Mouse (Mus musculus): ENCODE data around the gene Acer3.
A peak's percentile ranks its signal among the peaks of the same experiment; 100 is the strongest.

Gene Acer3

GRCm38 (mm10) chr7:98185326-98185725 lies 135.7 kb downstream of the Acer3 start:
- no peak for DNase-seq (ENCODE audit: extremely low spot score, low spot score)

GRCm38 (mm10) chr7:98178560-98179231 lies 142.3 kb downstream of the Acer3 start:
- no peak for DNase-seq (ENCODE audit: extremely low spot score, low spot score)

GRCm38 (mm10) chr7:98177929-98178559 lies 143.0 kb downstream of the Acer3 start, which contains the start of gene Capn5:
Capn5 (minus strand) TSS chr7:98178274.
- peak; percentile 84 for DNase-seq (ENCODE audit: extremely low spot score, low spot score)

- DNase-seq (ENCODE audit: extremely low spot score, low spot score), result no peak
Measured at GRCm38 (mm10) chr7:98177566-98177928, 143.5 kb downstream of the Acer3 start.

- no peak for DNase-seq (ENCODE audit: extremely low spot score, low spot score)
Measured at GRCm38 (mm10) chr7:98177071-98177485, 143.9 kb downstream of the Acer3 start.

GRCm38 (mm10) chr7:98176322-98177070 lies 144.5 kb downstream of the Acer3 start:
- no peak for DNase-seq (ENCODE audit: extremely low spot score, low spot score)

- DNase-seq (ENCODE audit: extremely low spot score, low spot score), result no peak
Measured at GRCm38 (mm10) chr7:98174883-98175755, 145.9 kb downstream of the Acer3 start.

- no peak for DNase-seq (ENCODE audit: extremely low spot score, low spot score)
Measured at GRCm38 (mm10) chr7:98173408-98173807, 147.6 kb downstream of the Acer3 start.

- DNase-seq (ENCODE audit: extremely low spot score, low spot score), result no peak
Measured at GRCm38 (mm10) chr7:98172661-98173060, 148.3 kb downstream of the Acer3 start.

- peak; percentile 41 for DNase-seq (ENCODE audit: extremely low spot score, low spot score)
Measured at GRCm38 (mm10) chr7:98171141-98172073, 149.6 kb downstream of the Acer3 start.

GRCm38 (mm10) chr7:98164999-98165528 lies 155.9 kb downstream of the Acer3 start:
- DNase-seq (ENCODE audit: extremely low spot score, low spot score), result no peak

- DNase-seq (ENCODE audit: extremely low spot score, low spot score), result no peak
Measured at GRCm38 (mm10) chr7:98164382-98164998, 156.5 kb downstream of the Acer3 start.

- no peak for DNase-seq (ENCODE audit: extremely low spot score, low spot score)
Measured at GRCm38 (mm10) chr7:98163700-98164099, 157.3 kb downstream of the Acer3 start.

GRCm38 (mm10) chr7:98162239-98162638 lies 158.8 kb downstream of the Acer3 start:
- DNase-seq (ENCODE audit: extremely low spot score, low spot score), result no peak

GRCm38 (mm10) chr7:98160041-98160740 lies 160.8 kb downstream of the Acer3 start:
- no peak for DNase-seq (ENCODE audit: extremely low spot score, low spot score)

- DNase-seq (ENCODE audit: extremely low spot score, low spot score), result no peak
Measured at GRCm38 (mm10) chr7:98158481-98158880, 162.5 kb downstream of the Acer3 start.

GRCm38 (mm10) chr7:98157636-98158332 lies 163.2 kb downstream of the Acer3 start:
- no peak for DNase-seq (ENCODE audit: extremely low spot score, low spot score)

Measured in neural tube, embryonic 10.5 days (tissue).